8 mouse cellular contexts compared by ENCODE assay signal in the genomic region with DNA sequence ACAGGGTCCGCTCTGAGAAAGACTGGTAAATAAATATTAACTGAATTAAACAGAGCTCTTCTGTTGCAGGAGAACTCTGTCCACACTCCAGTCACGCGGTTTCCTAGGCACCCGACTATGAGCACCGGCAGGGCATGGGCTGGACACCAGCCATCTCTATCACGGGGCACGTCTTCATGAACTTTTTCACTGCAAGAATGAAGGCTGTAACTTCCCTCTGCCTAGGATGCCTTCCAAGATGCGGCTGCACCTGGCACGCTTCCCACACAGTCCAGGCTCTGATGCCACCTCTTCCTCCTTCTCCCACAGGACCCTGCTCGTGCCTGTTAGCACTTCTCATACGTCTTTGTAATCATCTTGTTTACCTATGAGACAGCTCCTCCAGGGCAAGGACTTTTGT. TPM values are rescaled to one million over a fixed set of nuclear protein-coding genes. Genes with fewer than 3 reads are reported as not detected.
DNase-seq lines count a peak whose midpoint lies in the region; ATAC-seq and TF ChIP-seq lines count a peak whose summit lies in the region.
"Had no signal": no experiment of that assay in that cellular context is flagged by ENCODE, and none has a peak within 500 bp of the region (broad histone marks: within the 10 kb centered on the region; RNA-seq: fewer than 3 reads in every experiment).

No protein-coding gene starts in this region.

- no peak overlapping the region for H3K27ac ChIP-seq in neural tube, embryonic 12.5 days
- peak overlapping the region; percentile 69 for H3K27ac ChIP-seq in lung, embryonic 14.5 days (ENCODE audit: low read depth)
- peak overlapping the region; percentile 15; the same call in 1 of the 2 replicates for H3K27ac ChIP-seq in stomach, embryonic 16.5 days (ENCODE audit: low read length)
- H3K27ac ChIP-seq: left cerebral cortex, adult 2 months had no signal

- 0 out of 2 replicates have a peak, but pooled peaks cover 6% of the 10 kb centered on the region for H3K9me3 ChIP-seq in neural tube, embryonic 12.5 days
- no peaks in the 10 kb centered on the region for H3K9me3 ChIP-seq in lung, embryonic 14.5 days (ENCODE audit: low read depth, low read length)
- H3K9me3 ChIP-seq in stomach, embryonic 16.5 days (replicated peaks; ENCODE audit: control insufficient read depth, low read length), result no peaks in the 10 kb centered on the region

- no peaks in the 10 kb centered on the region for H3K36me3 ChIP-seq in neural tube, embryonic 12.5 days
- H3K36me3 ChIP-seq in lung, embryonic 14.5 days (ENCODE audit: insufficient read depth), result no peaks in the 10 kb centered on the region; the same call in 1 of the 2 replicates
- no peaks in the 10 kb centered on the region for H3K36me3 ChIP-seq in stomach, embryonic 16.5 days (ENCODE audit: control insufficient read depth, insufficient read depth, low read length)

- peaks cover 38% of the 10 kb centered on the region for H3K4me1 ChIP-seq in neural tube, embryonic 12.5 days
- peaks cover 34% of the 10 kb centered on the region for H3K4me1 ChIP-seq in lung, embryonic 14.5 days (ENCODE audit: insufficient read depth)
- peaks cover 31% of the 10 kb centered on the region for H3K4me1 ChIP-seq in stomach, embryonic 16.5 days (ENCODE audit: control insufficient read depth, insufficient read depth, low read length)

- peak; percentile 55; the same call in 1 of the 2 replicates for ATAC-seq in neural tube, embryonic 12.5 days (ENCODE audit: low FRiP score, low read depth)
- ATAC-seq in lung, embryonic 14.5 days (ENCODE audit: insufficient read depth), result peak; percentile 53
- ATAC-seq in stomach, embryonic 16.5 days (ENCODE audit: insufficient read depth, low FRiP score), result 0 out of 2 replicates have a peak, but pooled peaks have one; percentile 32

- TF ChIP-seq CTCF in lung, embryonic 14.5 days (IDR thresholded peaks at IDR 0.05; ENCODE audit: low read depth), result no peak

- intact Hi-C loops in heart, postnatal 36 days (cut with DNase I), result no loop called here

- WGBS in neural tube, embryonic 12.5 days, result 72% methylated on average over 11 of the region's 11 CpGs
- 27% methylated on average over 11 of the region's 11 CpGs for WGBS in lung, embryonic 14.5 days
- 34% methylated on average over 11 of the region's 11 CpGs for WGBS in stomach, embryonic 16.5 days

- no peak overlapping the region for H3K9ac ChIP-seq in neural tube, embryonic 12.5 days
- H3K9ac ChIP-seq in lung, embryonic 14.5 days, result no peak overlapping the region
- H3K9ac ChIP-seq in stomach, embryonic 16.5 days (ENCODE audit: low read length), result no peak overlapping the region

- no peak for DNase-seq in neural tube, embryonic 10.5 days (ENCODE audit: extremely low spot score, low spot score)
- DNase-seq in cerebellum, postnatal 36 days, result peak; percentile 47 to 53
- DNase-seq in heart, postnatal 36 days, result peak; percentile 69 to 72
- DNase-seq in lung, embryonic 14.5 days, result peak; percentile 70
- DNase-seq in urinary bladder, postnatal 25 days (ENCODE audit: low spot score), result no peak

- no peaks in the 10 kb centered on the region for H3K27me3 ChIP-seq in neural tube, embryonic 12.5 days (replicated peaks)
- no peaks in the 10 kb centered on the region for H3K27me3 ChIP-seq in lung, embryonic 14.5 days (ENCODE audit: insufficient read depth, low read length)
- no peaks in the 10 kb centered on the region for H3K27me3 ChIP-seq in stomach, embryonic 16.5 days (ENCODE audit: control insufficient read depth, insufficient read depth, low read length)

- H3K4me3 ChIP-seq in neural tube, embryonic 12.5 days, result no peak overlapping the region
- H3K4me3 ChIP-seq in lung, embryonic 14.5 days (ENCODE audit: low read depth, low read length), result no peak overlapping the region
- no peak overlapping the region for H3K4me3 ChIP-seq in stomach, embryonic 16.5 days (replicated peaks; ENCODE audit: low read length)
- H3K4me3 ChIP-seq: left cerebral cortex, adult 2 months had no signal

- no peak overlapping the region for H3K4me2 ChIP-seq in neural tube, embryonic 12.5 days (replicated peaks)
- H3K4me2 ChIP-seq in lung, embryonic 14.5 days, result peak overlapping the region; percentile 44
- peak overlapping the region; percentile 1; the same call in 1 of the 2 replicates for H3K4me2 ChIP-seq in stomach, embryonic 16.5 days (ENCODE audit: low read depth, low read length)

RNA-seq across cellular contexts. Expression of a gene that starts 26.0 kb away (rescaled TPM):
- polyA plus RNA-seq in neural tube, embryonic 12.5 days (2016; fragmentation: Nextera tagmentation; extraction: Ambion mirVana), result 95.6 and 107 TPM in 2 replicates
- total RNA-seq in heart, postnatal 36 days (2021), result 100 to 1,000 TPM; 766 to 844 TPM
- polyA plus RNA-seq in lung, embryonic 14.5 days (2014; fragmentation: Nextera tagmentation; extraction: Ambion mirVana), result 46.6 and 50.7 TPM in 2 replicates
- 106 and 114 TPM in 2 replicates for polyA plus RNA-seq in stomach, embryonic 16.5 days (2015; fragmentation: Nextera tagmentation; extraction: Ambion mirVana)

Comparison
In these comparisons a context has a peak if more than half of its experiments do, and no peak if none do; other contexts are left out.
1. DNase-seq: peak in cerebellum, postnatal 36 days (2 of 2), heart, postnatal 36 days (2 of 2) and lung, embryonic 14.5 days (single experiment); none in neural tube, embryonic 10.5 days (single experiment) and urinary bladder, postnatal 25 days (single experiment).
2. Peak in every context shown above with its lines, with median percentiles within 50 percentile points of each other: ATAC-seq.